Mouse (Mus musculus) liver, postnatal 0 days (tissue): ENCODE results near the gene Poc1a. TPM values are rescaled to one million over a fixed set of nuclear protein-coding genes. Genes with fewer than 3 reads are reported as not detected.

Source experiments
- ATAC-seq: fragments of 200-750 bp; cut with Nextera tagmentation; 2 replicates; pipeline ENCODE4 v1.8.0; 2017; ENCODE audit warnings: mild to moderate bottlenecking, moderate library complexity
- DNase-seq: peaks from one replicate; pipeline ENCODE4 v3.0.0-alpha.2; 2016
- H3K27ac ChIP-seq: fragments of 300-500 bp; sonication (generic); 2 replicates; pipeline ENCODE4 v1.5.1; 2014; ENCODE audit warnings: antibody characterized with exemption, moderate library complexity, mild to moderate bottlenecking, low read depth
- H3K27me3 ChIP-seq: fragments of 300-500 bp; sonication (generic); 2 replicates; pipeline ENCODE4 v1.6.1; 2014; ENCODE audit warnings: low read length, control low read depth, mixed read lengths; ENCODE audit not compliant: insufficient read depth
- H3K36me3 ChIP-seq: fragments of 300-500 bp; sonication (generic); replicated peaks from 2 replicates; pipeline ENCODE4 v1.6.1; 2014; ENCODE audit warnings: mild to moderate bottlenecking, control low read depth, low read length, moderate library complexity, mixed read lengths; ENCODE audit not compliant: insufficient read depth
- H3K4me1 ChIP-seq: fragments of 300-500 bp; sonication (generic); 2 replicates; pipeline ENCODE4 v1.6.1; 2014; ENCODE audit warnings: antibody characterized with exemption, mild to moderate bottlenecking, control low read depth; ENCODE audit not compliant: insufficient read depth
- H3K4me2 ChIP-seq: fragments of 300-500 bp; sonication (generic); 2 replicates; pipeline ENCODE4 v1.6.1; 2014; ENCODE audit warnings: low read depth, mild to moderate bottlenecking, low read length, moderate library complexity, mixed read lengths
- H3K4me3 ChIP-seq: fragments of 300-500 bp; sonication (generic); 2 replicates; pipeline ENCODE4 v1.5.1; 2014; ENCODE audit warnings: low read depth, low read length
- H3K9ac ChIP-seq: fragments of 300-500 bp; sonication (generic); replicated peaks from 2 replicates; pipeline ENCODE4 v1.6.1; 2014; ENCODE audit warnings: mild to moderate bottlenecking, moderate library complexity
- H3K9me3 ChIP-seq: fragments of 300-500 bp; sonication (generic); 2 replicates; pipeline ENCODE4 v1.6.1; 2016; ENCODE audit warnings: mild to moderate bottlenecking, control low read depth, low read length, mixed read lengths
- CTCF ChIP-seq: sonication (generic); IDR thresholded peaks from 2 replicates; pipeline ENCODE4 v1.5.1; 2016; ENCODE audit warnings: antibody characterized with exemption, low read depth
- EP300 ChIP-seq: IDR thresholded peaks from 2 replicates; pipeline ENCODE4 v1.6.1; 2016; ENCODE audit warnings: antibody characterized with exemption, low read depth, mild to moderate bottlenecking
- whole genome bisulfite sequencing: fragments of 180-500 bp; shearing (Covaris S2); extraction: QIAGEN DNeasy Blood & Tissue Kit; methylation state at CpG from one replicate; pipeline ENCODE4 v1.1.7; 2014; ENCODE audit not compliant: insufficient replicate concordance; 5-methylcytosine and 5-hydroxymethylcytosine counted together
- polyA plus RNA-seq: library from polyadenylated mRNA; unstranded; fragments of >200 nt; fragmentation: Nextera tagmentation; extraction: Ambion mirVana; gene quantifications from 2 replicates; pipeline ENCODE4 v1.2.1, GENCODE M21; 2015

Gene Poc1a
- polyA plus RNA-seq, 1 experiment from 2014 or later, result 14.5 TPM

DNA sequence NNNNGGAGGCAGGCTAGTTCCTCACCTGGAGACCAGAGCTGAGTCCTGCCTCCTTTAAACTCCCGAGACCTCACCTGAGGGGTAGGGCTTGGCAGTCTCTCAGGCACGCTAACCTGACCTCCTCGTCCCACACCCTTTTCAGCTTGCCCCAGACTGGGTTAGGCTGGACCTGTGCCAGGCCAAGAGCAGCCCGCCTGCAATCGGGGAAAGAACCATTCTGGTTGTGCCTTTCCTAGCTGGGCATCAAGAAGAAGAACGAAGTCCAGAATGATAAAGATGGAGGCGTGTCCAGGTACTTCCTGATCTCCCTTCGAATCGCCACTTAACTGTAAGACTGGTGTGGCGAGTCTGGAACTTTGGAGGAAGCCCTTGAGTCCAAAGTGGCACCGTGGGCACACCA lies 31.3 kb upstream of the Poc1a start:
- no peak overlapping the region for H3K4me3 ChIP-seq
- H3K4me2 ChIP-seq, result no peak overlapping the region
- 68% methylated on average over 11 of the region's 11 CpGs for WGBS
- peaks cover 17% of the 10 kb centered on the region for H3K4me1 ChIP-seq
- DNase-seq (no peak), ATAC-seq (no peak)
- no peak for TF ChIP-seq EP300
- no peak for TF ChIP-seq CTCF
- H3K27ac ChIP-seq, result no peak overlapping the region
- H3K9ac ChIP-seq, result no peak overlapping the region
- peaks cover 7% of the 10 kb centered on the region for H3K36me3 ChIP-seq
- no peaks in the 10 kb centered on the region for H3K9me3 ChIP-seq
- no peaks in the 10 kb centered on the region for H3K27me3 ChIP-seq

DNA sequence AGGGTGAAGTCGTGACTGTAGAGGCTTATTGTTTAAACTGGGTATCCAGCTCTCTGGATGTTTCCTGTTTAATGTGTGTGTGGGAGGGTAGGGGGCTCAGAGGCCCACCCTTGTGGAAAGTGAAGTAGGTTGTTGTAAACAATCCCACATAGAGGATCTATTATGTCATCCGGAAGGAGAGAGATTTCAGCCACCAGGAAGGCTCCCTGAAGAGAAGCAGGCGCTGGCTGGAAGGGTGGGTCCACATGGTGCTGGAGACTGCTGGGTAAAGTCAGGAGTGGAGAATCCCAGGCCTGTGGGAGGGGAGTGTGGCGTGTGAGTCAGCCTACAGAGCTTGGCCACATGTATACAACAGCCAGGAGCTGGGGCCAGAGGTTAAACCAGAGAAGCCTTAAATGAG lies 30.6 kb upstream of the Poc1a start:
- Histone ChIP-seq H3K27me3 (no peaks in the 10 kb centered on the region), H3K4me1 (peaks cover 17% of the 10 kb centered on the region), H3K9ac (no peak overlapping the region), H3K36me3 (peaks cover under 1% of the 10 kb centered on the region; the same call in 1 of the 2 replicates), H3K9me3 (no peaks in the 10 kb centered on the region), H3K27ac (no peak overlapping the region), H3K4me2 (no peak overlapping the region), H3K4me3 (no peak overlapping the region)
- WGBS, result 58% methylated on average over 4 of the region's 4 CpGs
- ATAC-seq (no peak), DNase-seq (no peak)
- TF ChIP-seq EP300 (no peak), CTCF (no peak)

DNA sequence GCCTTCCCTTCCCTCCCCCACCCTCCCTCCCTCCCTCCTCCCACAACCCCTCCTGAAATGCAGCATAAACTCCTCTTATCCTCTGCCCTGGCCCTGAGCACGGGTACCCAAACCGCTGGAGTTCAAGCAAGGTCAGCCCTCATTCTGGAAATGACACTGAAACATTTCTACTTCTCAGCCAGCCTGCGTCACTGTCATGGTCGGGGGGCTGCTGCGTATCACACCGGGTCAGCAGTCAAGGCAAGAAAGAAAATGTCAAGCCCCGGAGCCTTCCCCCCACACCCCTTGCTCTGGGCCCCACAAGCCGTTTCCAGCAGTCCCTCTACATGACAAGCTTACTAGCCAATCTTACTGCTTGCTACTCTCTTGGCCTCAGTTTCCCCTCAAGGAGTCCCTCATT lies 29.8 kb upstream of the Poc1a start:
- Histone ChIP-seq H3K27me3 (no peaks in the 10 kb centered on the region), H3K4me3 (no peak overlapping the region), H3K4me1 (peaks cover 16% of the 10 kb centered on the region), H3K27ac (no peak overlapping the region), H3K9ac (no peak overlapping the region), H3K9me3 (no peaks in the 10 kb centered on the region), H3K36me3 (no peaks in the 10 kb centered on the region), H3K4me2 (no peak overlapping the region)
- TF ChIP-seq CTCF (no peak), EP300 (no peak)
- DNase-seq (no peak), ATAC-seq (no peak)
- 69% methylated on average over 8 of the region's 8 CpGs for WGBS

DNA sequence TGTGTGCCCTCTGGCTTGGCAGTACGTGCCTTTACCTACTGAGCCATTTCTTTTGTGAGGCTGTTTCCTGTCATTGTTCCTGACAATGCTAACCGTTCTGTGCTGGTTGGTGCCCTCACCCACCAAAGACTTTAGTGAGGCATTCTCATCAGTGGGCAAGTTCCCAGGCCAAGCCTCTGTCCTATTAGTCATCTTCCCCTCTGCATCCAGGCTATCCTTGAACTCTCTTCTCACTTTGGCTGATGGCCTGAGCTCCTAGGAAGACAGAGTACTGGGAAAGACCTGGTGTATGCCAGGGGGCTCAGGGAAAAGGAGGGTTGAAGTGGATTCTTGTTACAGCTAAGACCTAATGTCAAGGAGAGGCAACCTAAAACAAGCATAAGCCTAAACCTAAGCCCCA lies 26.9 kb upstream of the Poc1a start:
- Histone ChIP-seq H3K27ac (no peak overlapping the region), H3K9ac (no peak overlapping the region), H3K27me3 (no peaks in the 10 kb centered on the region), H3K4me3 (no peak overlapping the region), H3K36me3 (no peaks in the 10 kb centered on the region), H3K9me3 (no peaks in the 10 kb centered on the region), H3K4me1 (no peaks in the 10 kb centered on the region), H3K4me2 (no peak overlapping the region)
- DNase-seq (no peak), ATAC-seq (no peak)
- 56% methylated on average over 2 of the region's 2 CpGs for WGBS
- TF ChIP-seq CTCF (no peak), EP300 (no peak)

DNA sequence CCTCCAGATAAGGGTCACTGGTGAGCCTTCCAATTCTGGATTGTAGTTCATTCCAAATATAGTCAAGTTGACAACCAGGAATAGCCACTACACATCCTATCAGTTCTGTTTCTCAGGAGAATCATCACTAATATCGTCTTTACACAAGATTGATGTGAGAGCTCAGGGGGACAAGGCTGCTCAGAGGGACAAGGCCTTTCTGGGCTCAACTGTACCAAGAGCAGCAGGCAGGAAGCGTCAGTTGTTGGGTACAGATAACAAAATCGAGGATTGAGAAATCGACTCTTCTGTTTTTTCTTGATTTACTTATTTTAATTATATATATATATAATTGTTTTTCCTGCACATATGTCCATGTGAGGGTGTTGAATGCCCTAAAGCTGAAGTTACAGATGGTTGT lies 22.4 kb upstream of the Poc1a start:
- H3K4me3 ChIP-seq, result no peak overlapping the region
- H3K9ac ChIP-seq, result no peak overlapping the region
- peaks cover 7% of the 10 kb centered on the region for H3K4me1 ChIP-seq
- no peak for ATAC-seq
- TF ChIP-seq EP300, result no peak
- no peaks in the 10 kb centered on the region for H3K9me3 ChIP-seq
- H3K4me2 ChIP-seq, result no peak overlapping the region
- DNase-seq, result no peak
- H3K36me3 ChIP-seq, result no peaks in the 10 kb centered on the region
- peak overlapping the region; percentile 52; the same call in 1 of the 2 replicates for H3K27ac ChIP-seq
- no peaks in the 10 kb centered on the region for H3K27me3 ChIP-seq
- WGBS, result 36% methylated on average over 4 of the region's 4 CpGs

DNA sequence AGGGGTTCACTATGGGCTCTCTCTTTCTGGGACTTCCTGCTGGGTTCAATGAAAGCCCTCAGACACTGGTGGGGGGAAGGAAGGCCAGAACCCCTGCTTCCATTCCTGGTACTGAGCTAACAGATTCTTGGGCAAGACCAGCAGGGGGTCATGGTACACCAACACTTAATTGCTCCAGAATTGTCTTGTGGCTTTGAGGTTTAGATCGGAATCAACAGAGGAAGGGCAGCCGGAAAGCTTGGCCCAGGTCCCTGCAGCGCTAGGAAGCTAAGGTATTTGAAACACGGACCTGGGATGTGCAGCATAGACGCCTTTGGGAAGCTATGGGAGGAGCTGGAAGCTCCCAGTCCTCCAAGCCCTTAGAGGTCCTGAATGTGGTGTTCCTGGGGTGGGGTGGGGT lies 21.9 kb upstream of the Poc1a start:
- Histone ChIP-seq H3K4me3 (no peak overlapping the region), H3K36me3 (no peaks in the 10 kb centered on the region), H3K27me3 (no peaks in the 10 kb centered on the region), H3K4me1 (peaks cover 7% of the 10 kb centered on the region), H3K4me2 (no peak overlapping the region), H3K9me3 (no peaks in the 10 kb centered on the region), H3K27ac (peak overlapping the region; percentile 52; the same call in 1 of the 2 replicates), H3K9ac (no peak overlapping the region)
- DNase-seq, result no peak
- TF ChIP-seq EP300 (no peak), CTCF (no peak)
- ATAC-seq, result peak; percentile 16; the same call in 1 of the 2 replicates
- 22% methylated on average over 5 of the region's 5 CpGs for WGBS

DNA sequence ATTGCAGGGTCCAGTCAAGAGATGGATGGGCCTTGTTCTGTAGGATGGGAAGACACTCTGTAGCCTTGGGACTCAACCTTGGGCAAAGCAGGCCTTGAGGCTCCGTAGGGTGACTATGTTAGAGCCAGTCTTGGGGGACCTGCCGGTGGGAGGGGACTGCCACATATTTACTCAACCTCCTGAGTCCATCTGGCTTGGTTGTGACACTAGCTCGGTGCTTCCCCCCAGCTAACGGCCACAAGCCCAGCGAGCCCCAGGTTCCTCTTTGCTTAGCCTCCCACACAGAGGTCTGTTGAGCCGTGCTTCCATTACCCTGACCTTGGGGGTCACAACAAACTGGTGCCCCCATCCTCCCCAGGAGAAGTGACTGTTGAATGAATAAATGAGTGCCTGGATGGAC lies 19.8 kb upstream of the Poc1a start:
- no peaks in the 10 kb centered on the region for H3K36me3 ChIP-seq
- H3K4me1 ChIP-seq, result peaks cover 10% of the 10 kb centered on the region
- H3K27me3 ChIP-seq, result no peaks in the 10 kb centered on the region
- TF ChIP-seq CTCF (no peak), EP300 (no peak)
- no peak overlapping the region for H3K9ac ChIP-seq
- peak; percentile 44 for DNase-seq
- ATAC-seq, result peak; percentile 26
- no peak overlapping the region for H3K4me3 ChIP-seq
- no peak overlapping the region for H3K4me2 ChIP-seq
- no peaks in the 10 kb centered on the region for H3K9me3 ChIP-seq
- peak overlapping the region; percentile 66 for H3K27ac ChIP-seq
- 27% methylated on average over 6 of the region's 6 CpGs for WGBS
